Mouse (Mus musculus) T-helper 2 cell (primary cell): ENCODE results near the gene Gm8300.
"Not testable (repeated sequence)": the region's sequence is repeated elsewhere in the genome, so short reads cannot be mapped to it uniquely, and the experiment has no call there.

Source experiments
- in situ Hi-C: fragments of 300-600 bp; cut with MboI, MseI; formaldehyde crosslinking; loops from one replicate; pipeline ENCODE4 v1.15.1; 2025; ENCODE audit warnings: high pct_unique_total_duplicates

The Gm8300 gene

GRCm38 (mm10) chr12:87514016-87514415, at the start of gene Gm8300:
Gene Gm8300 (plus strand): TSS chr12:87514316.
- in situ Hi-C loops: not testable (repeated sequence)

DNA sequence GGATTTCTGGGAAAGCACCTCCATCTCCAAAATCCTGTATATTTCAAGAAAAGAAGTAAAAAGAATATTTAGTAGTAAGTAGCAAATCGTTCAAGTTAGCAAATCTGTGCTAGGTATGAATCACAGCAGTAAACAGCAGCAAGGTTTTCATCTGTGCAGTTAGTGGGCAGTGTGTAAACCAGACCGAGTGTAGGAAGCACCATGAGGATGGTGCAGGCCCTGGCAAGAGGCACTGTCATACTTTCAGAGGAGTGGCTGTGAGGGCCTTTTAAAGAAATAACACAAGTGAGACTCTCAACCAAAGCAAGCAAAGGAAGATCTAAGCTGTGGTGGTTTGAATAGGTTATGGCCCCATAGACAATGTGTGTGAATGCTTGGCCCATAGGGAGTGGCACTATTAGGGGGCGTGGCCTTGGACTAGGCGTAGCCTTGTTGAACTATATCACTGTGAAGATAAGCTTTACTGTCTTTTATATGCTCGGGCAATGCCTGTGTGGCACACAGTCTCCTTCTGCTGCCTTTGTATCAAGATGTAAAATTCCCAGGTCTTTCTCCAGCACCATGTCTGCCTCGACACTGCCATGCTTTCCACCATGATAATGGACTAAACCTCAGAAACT, 49.3 kb upstream of the Gm8300 start:
- in situ Hi-C loops: loop anchor here (5.0 kb wide), 1 partner anchor 32 kb away; no protein-coding TSS in a partner anchor

GRCm38 (mm10) chr12:87470263-87471136, 43.6 kb upstream of the Gm8300 start:
- in situ Hi-C loops: no loop called here

GRCm38 (mm10) chr12:87471421-87471963, 42.6 kb upstream of the Gm8300 start:
- in situ Hi-C loops: no loop called here

GRCm38 (mm10) chr12:87471964-87472786, 41.9 kb upstream of the Gm8300 start, which contains the start of gene Snw1:
Gene Snw1 (minus strand): TSS chr12:87472274.
- in situ Hi-C loops: no loop called here

GRCm38 (mm10) chr12:87474756-87475155, 39.4 kb upstream of the Gm8300 start:
- in situ Hi-C loops: no loop called here

GRCm38 (mm10) chr12:87482482-87482881, 31.6 kb upstream of the Gm8300 start:
- in situ Hi-C loops: not testable (repeated sequence)

- in situ Hi-C loops: not testable (repeated sequence)
Measured at GRCm38 (mm10) chr12:87488683-87489082, 25.4 kb upstream of the Gm8300 start.

- in situ Hi-C loops: not testable (repeated sequence)
Measured at GRCm38 (mm10) chr12:87494421-87494820, 19.7 kb upstream of the Gm8300 start, which contains the start of gene Gm5788. Gene Gm5788 (plus strand): TSS chr12:87494721.

GRCm38 (mm10) chr12:87519616-87520015, 5.5 kb downstream of the Gm8300 start:
- in situ Hi-C loops: not testable (repeated sequence)

DNA sequence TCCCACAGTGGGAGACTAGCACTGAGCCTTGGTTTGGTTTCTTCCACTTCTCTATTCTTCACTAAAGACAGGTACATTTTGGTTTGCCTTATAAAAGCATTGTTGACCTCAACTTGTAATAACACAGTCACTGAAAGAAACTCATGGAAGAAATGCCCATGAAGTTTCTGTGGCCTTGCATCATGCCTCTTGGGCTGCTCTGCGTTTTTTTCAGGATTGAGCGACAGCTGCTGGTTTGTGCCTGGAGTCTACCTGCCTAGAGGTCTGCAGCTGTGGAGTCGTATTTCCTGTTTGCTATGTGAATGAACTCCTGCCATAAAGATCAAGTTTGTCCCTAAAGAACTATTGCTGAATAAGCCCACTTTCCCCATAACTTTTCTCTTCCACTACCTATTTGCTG, 29.8 kb downstream of the Gm8300 start:
- in situ Hi-C loops: loop anchor here (5.0 kb wide), 1 partner anchor 583 kb away; no protein-coding TSS in a partner anchor

- in situ Hi-C loops: loop anchor here (10.0 kb wide), 1 partner anchor 304 kb away; no protein-coding TSS in a partner anchor
Measured at GRCm38 (mm10) chr12:87550628-87551027, 36.5 kb downstream of the Gm8300 start.
